Mouse (Mus musculus) embryonic facial prominence, embryonic 10.5 days (tissue): ENCODE measurements at regions not wholly inside any gene's neighbourhood (a gene's known extent, or its start where the extent isn't known, plus 50 kb on each side); places are given as distances from the start of the nearest gene placed in this dataset.
"Not testable (repeated sequence)": the region's sequence is repeated elsewhere in the genome, so short reads cannot be mapped to it uniquely, and the experiment has no call there.

Experiments
- DNase-seq: peaks from one replicate; pipeline ENCODE4 v3.0.0-alpha.2; 2017; ENCODE audit warnings: low spot score
- H3K27ac ChIP-seq: fragments of 300-500 bp; sonication (generic); replicated peaks from 2 replicates; pipeline ENCODE4 v1.5.1; 2016; ENCODE audit warnings: mild to moderate bottlenecking
- H3K27me3 ChIP-seq: fragments of 300-500 bp; sonication (generic); replicated peaks from 2 replicates; pipeline ENCODE4 v1.6.1; 2016; ENCODE audit warnings: low read depth, mild to moderate bottlenecking; ENCODE audit not compliant: poor library complexity, severe bottlenecking
- H3K36me3 ChIP-seq: fragments of 300-500 bp; sonication (generic); replicated peaks from 2 replicates; pipeline ENCODE4 v1.6.1; 2016; ENCODE audit warnings: mild to moderate bottlenecking, moderate library complexity
- H3K4me1 ChIP-seq: fragments of 300-500 bp; sonication (generic); 2 replicates; pipeline ENCODE4 v1.6.1; 2016
- H3K4me3 ChIP-seq: fragments of 300-500 bp; sonication (generic); 2 replicates; pipeline ENCODE4 v1.5.1; 2016; ENCODE audit warnings: mild to moderate bottlenecking, moderate library complexity
- H3K9me3 ChIP-seq: fragments of 300-500 bp; sonication (generic); 2 replicates; pipeline ENCODE4 v1.6.1; 2016; ENCODE audit warnings: mild to moderate bottlenecking
- WGBS: fragments of 180-500 bp; shearing (Covaris S2); methylation state at CpG from one replicate; pipeline ENCODE4 v1.1.7; 2016; 5-methylcytosine and 5-hydroxymethylcytosine counted together

- H3K36me3 ChIP-seq, H3K27ac ChIP-seq, H3K4me1 ChIP-seq, H3K9me3 ChIP-seq, DNase-seq, H3K27me3 ChIP-seq, H3K4me3 ChIP-seq: not testable (repeated sequence)
- 87% methylated on average over 2 of the region's 2 CpGs for WGBS
Observed at GRCm38 (mm10) chr14:52775816-52776215, 280.3 kb upstream of the Olfr1507 start.

DNA sequence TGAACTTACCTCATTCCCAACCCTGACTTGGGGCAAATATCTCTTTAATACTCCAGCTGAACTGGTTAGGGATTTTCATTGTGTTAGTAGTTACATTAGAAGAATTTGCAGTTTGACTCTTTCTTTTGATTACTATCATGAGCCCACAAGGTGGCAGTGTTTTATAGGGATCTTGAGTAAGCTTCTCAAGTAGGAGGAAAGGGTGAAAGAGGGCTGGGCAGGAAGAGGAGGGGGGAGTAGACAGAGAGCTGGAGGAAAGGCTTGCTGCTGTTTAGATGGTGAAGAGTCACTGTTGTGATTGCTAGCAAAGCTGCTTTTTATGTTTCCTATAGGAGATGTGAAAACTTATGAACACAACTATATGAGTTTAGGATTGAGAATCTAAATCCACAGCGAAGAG, 273.9 kb upstream of the Olfr1507 start:
- H3K27me3 ChIP-seq, H3K4me3 ChIP-seq, H3K36me3 ChIP-seq, H3K9me3 ChIP-seq, H3K27ac ChIP-seq, H3K4me1 ChIP-seq, DNase-seq: not testable (repeated sequence)
- no CpG with 5 or more reads among the region's 1 CpGs for WGBS

DNA sequence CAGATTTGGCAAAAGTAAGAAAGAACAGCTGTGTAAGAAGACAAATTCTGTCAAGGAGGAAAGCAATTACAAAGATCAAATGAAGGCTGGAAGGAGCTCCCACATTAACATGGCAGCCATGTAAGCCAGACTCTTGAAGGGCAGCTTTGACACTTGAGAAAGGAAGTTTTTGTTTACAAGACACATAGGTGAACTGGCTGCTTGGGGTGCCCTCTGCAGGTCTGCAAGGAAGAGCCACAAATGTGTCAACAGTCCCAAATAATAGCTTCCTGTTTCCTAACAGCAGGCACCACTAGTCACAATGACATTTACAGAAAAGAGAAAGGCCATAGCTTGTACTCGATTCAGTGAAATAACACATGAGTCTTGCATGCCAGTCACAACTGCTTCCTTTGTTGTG, 256.6 kb upstream of the Olfr1507 start:
- H3K9me3 ChIP-seq, H3K36me3 ChIP-seq, H3K27me3 ChIP-seq, DNase-seq, H3K4me1 ChIP-seq, H3K27ac ChIP-seq, H3K4me3 ChIP-seq: not testable (repeated sequence)
- WGBS: 70% methylated on average over 1 of the region's 1 CpGs

GRCm38 (mm10) chr14:52726680-52727079, 231.1 kb upstream of the Olfr1507 start:
- H3K27ac ChIP-seq, H3K4me1 ChIP-seq, DNase-seq, H3K4me3 ChIP-seq, H3K36me3 ChIP-seq, H3K9me3 ChIP-seq, H3K27me3 ChIP-seq: not testable (repeated sequence)
- WGBS: 73% methylated on average over 3 of the region's 3 CpGs

GRCm38 (mm10) chr14:52724988-52725387, 229.4 kb upstream of the Olfr1507 start:
- not testable (repeated sequence) for H3K27ac ChIP-seq, DNase-seq, H3K4me1 ChIP-seq, H3K4me3 ChIP-seq, H3K9me3 ChIP-seq, H3K27me3 ChIP-seq, H3K36me3 ChIP-seq
- 90% methylated on average over 1 of the region's 1 CpGs for WGBS

- Histone ChIP-seq H3K9me3 (peaks cover 3% of the 10 kb centered on the region; the same call in 1 of the 2 replicates), H3K36me3 (no peaks in the 10 kb centered on the region), H3K27ac (no peak overlapping the region), H3K4me3 (no peak overlapping the region), H3K4me1 (no peaks in the 10 kb centered on the region), H3K27me3 (no peaks in the 10 kb centered on the region)
- no peak for DNase-seq
- WGBS: 90% methylated on average over 9 of the region's 9 CpGs
Observed at GRCm38 (mm10) chr14:52720640-52721039, 225.1 kb upstream of the Olfr1507 start.

DNA sequence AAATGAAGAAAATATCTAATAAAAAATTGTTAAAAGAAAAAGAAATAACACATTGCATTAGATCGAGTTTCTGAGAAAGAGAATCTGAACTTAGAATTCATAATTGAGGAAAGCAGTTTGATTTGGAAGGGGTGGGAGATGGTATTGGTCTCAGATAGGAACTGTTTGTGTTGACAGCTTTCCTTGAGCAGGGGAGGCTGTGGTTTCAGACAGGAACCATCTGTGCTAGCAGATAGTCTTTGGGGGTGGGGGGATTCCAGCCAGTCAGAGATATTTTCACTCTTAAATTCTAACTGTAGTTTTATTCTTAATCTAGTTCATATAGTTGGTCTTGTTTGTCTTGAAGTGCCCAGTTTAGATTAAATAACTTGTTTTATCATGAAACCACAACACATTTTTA, 205.3 kb upstream of the Olfr1507 start:
- not testable (repeated sequence) for DNase-seq, H3K27ac ChIP-seq, H3K4me3 ChIP-seq, H3K27me3 ChIP-seq, H3K9me3 ChIP-seq, H3K4me1 ChIP-seq, H3K36me3 ChIP-seq
- WGBS: 88% methylated on average over 1 of the region's 1 CpGs

GRCm38 (mm10) chr14:52683636-52684035, 188.1 kb upstream of the Olfr1507 start:
- H3K9me3 ChIP-seq, H3K4me1 ChIP-seq, H3K27me3 ChIP-seq, H3K4me3 ChIP-seq, H3K36me3 ChIP-seq, DNase-seq, H3K27ac ChIP-seq: not testable (repeated sequence)
- no CpG with 5 or more reads among the region's 1 CpGs for WGBS

- Histone ChIP-seq H3K4me3 (no peak overlapping the region), H3K27me3 (no peaks in the 10 kb centered on the region), H3K9me3 (peaks cover 5% of the 10 kb centered on the region; the same call in 1 of the 2 replicates), H3K4me1 (no peaks in the 10 kb centered on the region), H3K27ac (no peak overlapping the region), H3K36me3 (no peaks in the 10 kb centered on the region)
- DNase-seq: no peak
- WGBS: 71% methylated on average over 6 of the region's 6 CpGs
Observed at GRCm38 (mm10) chr14:52654355-52654754, 158.8 kb upstream of the Olfr1507 start.

GRCm38 (mm10) chr14:52638179-52638578, 142.6 kb upstream of the Olfr1507 start:
- no peak overlapping the region for H3K27ac ChIP-seq
- no peaks in the 10 kb centered on the region for H3K27me3 ChIP-seq
- peaks cover 11% of the 10 kb centered on the region; the same call in 1 of the 2 replicates for H3K9me3 ChIP-seq
- no peaks in the 10 kb centered on the region for H3K4me1 ChIP-seq
- H3K4me3 ChIP-seq: no peak overlapping the region
- no peak for DNase-seq
- WGBS: 76% methylated on average over 2 of the region's 2 CpGs
- no peaks in the 10 kb centered on the region for H3K36me3 ChIP-seq

GRCm38 (mm10) chr14:52622184-52622583, 126.6 kb upstream of the Olfr1507 start:
- Histone ChIP-seq H3K4me3 (no peak overlapping the region), H3K9me3 (peaks cover 25% of the 10 kb centered on the region), H3K36me3 (no peaks in the 10 kb centered on the region), H3K27ac (no peak overlapping the region), H3K27me3 (no peaks in the 10 kb centered on the region), H3K4me1 (no peaks in the 10 kb centered on the region)
- no peak for DNase-seq
- 39% methylated on average over 4 of the region's 4 CpGs for WGBS

GRCm38 (mm10) chr14:52580319-52580718, 84.8 kb upstream of the Olfr1507 start:
- H3K27ac ChIP-seq: no peak overlapping the region
- H3K27me3 ChIP-seq: no peaks in the 10 kb centered on the region
- no peak for DNase-seq
- no peaks in the 10 kb centered on the region for H3K36me3 ChIP-seq
- H3K4me1 ChIP-seq: no peaks in the 10 kb centered on the region
- no peak overlapping the region for H3K4me3 ChIP-seq
- WGBS: 48% methylated on average over 3 of the region's 3 CpGs
- H3K9me3 ChIP-seq: 0 out of 2 replicates have a peak, but pooled peaks cover 5% of the 10 kb centered on the region

GRCm38 (mm10) chr14:52566920-52567319, 71.4 kb upstream of the Olfr1507 start:
- Histone ChIP-seq H3K27me3 (no peaks in the 10 kb centered on the region), H3K4me3 (no peak overlapping the region), H3K36me3 (no peaks in the 10 kb centered on the region), H3K4me1 (no peaks in the 10 kb centered on the region), H3K9me3 (0 out of 2 replicates have a peak, but pooled peaks cover 4% of the 10 kb centered on the region), H3K27ac (no peak overlapping the region)
- WGBS: 81% methylated on average over 5 of the region's 5 CpGs
- no peak for DNase-seq

DNA sequence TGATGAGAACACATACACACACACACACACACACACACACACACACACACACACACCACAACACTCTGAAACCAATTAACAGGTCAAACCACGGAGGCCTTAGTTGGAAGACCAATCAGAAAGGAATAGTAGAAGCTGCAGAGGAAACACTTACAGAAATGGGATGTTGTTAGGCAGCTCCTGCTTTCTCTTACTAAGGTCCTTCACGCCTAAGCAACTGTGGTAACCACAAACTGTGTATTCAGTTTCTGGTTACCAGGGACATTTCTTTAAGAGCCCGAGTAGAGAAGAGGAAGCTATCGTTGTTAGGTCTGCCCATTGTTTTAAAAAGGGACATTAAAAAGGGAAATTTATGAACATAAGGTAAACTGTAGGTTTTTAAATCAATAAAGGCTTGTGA, 70.1 kb upstream of the Olfr1507 start:
- Histone ChIP-seq H3K36me3 (no peaks in the 10 kb centered on the region), H3K9me3 (0 out of 2 replicates have a peak, but pooled peaks cover 4% of the 10 kb centered on the region), H3K27me3 (no peaks in the 10 kb centered on the region), H3K27ac (no peak overlapping the region), H3K4me3 (no peak overlapping the region), H3K4me1 (no peaks in the 10 kb centered on the region)
- 70% methylated on average over 4 of the region's 4 CpGs for WGBS
- DNase-seq: no peak
